Mouse (Mus musculus) embryonic fibroblast, embryonic 13.5 days (primary cell): ENCODE measurements around the gene Ndufb7. TPM values are rescaled to one million over a fixed set of nuclear protein-coding genes. Genes with fewer than 3 reads are reported as not detected.

Source experiments
- H3K27ac ChIP-seq: 2 replicates; pipeline ENCODE4 v1.5.1; 2012; ENCODE audit warnings: low read length, control low read depth, inconsistent platforms; ENCODE audit not compliant: insufficient read depth
- H3K4me1 ChIP-seq: 2 replicates; pipeline ENCODE4 v1.6.1; 2011; ENCODE audit warnings: low read length; ENCODE audit not compliant: control insufficient read depth, insufficient read depth
- H3K4me3 ChIP-seq: 2 replicates; pipeline ENCODE4 v1.5.1; 2011; ENCODE audit warnings: mild to moderate bottlenecking, control low read depth, low read length; ENCODE audit not compliant: insufficient read depth
- CTCF ChIP-seq: IDR thresholded peaks from 2 replicates; pipeline ENCODE4 v1.5.1; 2011; ENCODE audit warnings: mild to moderate bottlenecking, control low read depth, low read length, moderate library complexity, borderline replicate concordance; ENCODE audit not compliant: insufficient read depth
- POLR2A ChIP-seq: IDR thresholded peaks from 2 replicates; pipeline ENCODE4 v1.6.1; 2011; ENCODE audit warnings: low read depth, mild to moderate bottlenecking, control low read depth, low read length, moderate library complexity
- polyA plus RNA-seq: library from polyadenylated mRNA; stranded (reverse); fragments of >200 nt; gene quantifications from 2 replicates; pipeline ENCODE4 v1.2.4, GENCODE M21; 2011; ENCODE audit warnings: low read depth; ENCODE audit not compliant: missing spikeins, insufficient read length

The Ndufb7 gene
- polyA plus RNA-seq, 1 experiment: 67.4 TPM

- TF ChIP-seq POLR2A (no peak), CTCF (no peak)
- Histone ChIP-seq H3K27ac (no peak overlapping the region), H3K4me1 (peaks cover 2% of the 10 kb centered on the region; the same call in 1 of the 2 replicates), H3K4me3 (no peak overlapping the region)
Measured at GRCm38 (mm10) chr8:83575561-83576515, 9.4 kb downstream of the Ndufb7 start.

GRCm38 (mm10) chr8:83576516-83576895, 10.0 kb downstream of the Ndufb7 start:
- Histone ChIP-seq H3K27ac (no peak overlapping the region), H3K4me3 (no peak overlapping the region), H3K4me1 (peaks cover 2% of the 10 kb centered on the region; the same call in 1 of the 2 replicates)
- TF ChIP-seq POLR2A (no peak), CTCF (no peak)

GRCm38 (mm10) chr8:83576921-83577320, 10.4 kb downstream of the Ndufb7 start:
- TF ChIP-seq CTCF (no peak), POLR2A (no peak)
- Histone ChIP-seq H3K4me1 (peaks cover 2% of the 10 kb centered on the region; the same call in 1 of the 2 replicates), H3K27ac (no peak overlapping the region), H3K4me3 (no peak overlapping the region)

- Histone ChIP-seq H3K4me1 (peaks cover 2% of the 10 kb centered on the region; the same call in 1 of the 2 replicates), H3K27ac (no peak overlapping the region), H3K4me3 (no peak overlapping the region)
- no peak for TF ChIP-seq CTCF
- TF ChIP-seq POLR2A: no peak
Measured at GRCm38 (mm10) chr8:83577384-83577791, 10.9 kb downstream of the Ndufb7 start.

- no peak for TF ChIP-seq CTCF
- TF ChIP-seq POLR2A: no peak
- no peak overlapping the region for H3K27ac ChIP-seq
- H3K4me1 ChIP-seq: peaks cover 2% of the 10 kb centered on the region; the same call in 1 of the 2 replicates
- no peak overlapping the region for H3K4me3 ChIP-seq
Measured at GRCm38 (mm10) chr8:83578131-83579055, 11.9 kb downstream of the Ndufb7 start.

GRCm38 (mm10) chr8:83579676-83580075, 13.2 kb downstream of the Ndufb7 start:
- Histone ChIP-seq H3K27ac (no peak overlapping the region), H3K4me1 (peaks cover 2% of the 10 kb centered on the region; the same call in 1 of the 2 replicates), H3K4me3 (no peak overlapping the region)
- TF ChIP-seq POLR2A: no peak
- TF ChIP-seq CTCF: no peak

- Histone ChIP-seq H3K4me1 (peaks cover 2% of the 10 kb centered on the region; the same call in 1 of the 2 replicates), H3K4me3 (no peak overlapping the region), H3K27ac (no peak overlapping the region)
- TF ChIP-seq CTCF: no peak
- no peak for TF ChIP-seq POLR2A
Measured at GRCm38 (mm10) chr8:83580826-83581225, 14.4 kb downstream of the Ndufb7 start.

GRCm38 (mm10) chr8:83582226-83582625, 15.8 kb downstream of the Ndufb7 start:
- Histone ChIP-seq H3K27ac (no peak overlapping the region), H3K4me1 (no peaks in the 10 kb centered on the region; the same call in 1 of the 2 replicates), H3K4me3 (no peak overlapping the region)
- TF ChIP-seq CTCF (no peak), POLR2A (no peak)

- TF ChIP-seq CTCF (no peak), POLR2A (no peak)
- no peaks in the 10 kb centered on the region for H3K4me1 ChIP-seq
- no peak overlapping the region for H3K27ac ChIP-seq
- no peak overlapping the region for H3K4me3 ChIP-seq
Measured at GRCm38 (mm10) chr8:83583236-83583635, 16.8 kb downstream of the Ndufb7 start.
